Mouse (Mus musculus): ENCODE measurements around the gene Banf1.
"Not testable (repeated sequence)": the region's sequence is repeated elsewhere in the genome, so short reads cannot be mapped to it uniquely, and the experiment has no call there.

The Banf1 gene

GRCm38 (mm10) chr19:5367053-5367359, at the start of gene Banf1:
Gene Banf1, minus strand, starts transcription at chr19:5367168.
- no peak for DNase-seq (ENCODE audit: low spot score)

- no peak for DNase-seq (ENCODE audit: low spot score)
These were observed 47.6 kb upstream of the Banf1 start for GRCm38 (mm10) chr19:5414534-5414957.

DNA sequence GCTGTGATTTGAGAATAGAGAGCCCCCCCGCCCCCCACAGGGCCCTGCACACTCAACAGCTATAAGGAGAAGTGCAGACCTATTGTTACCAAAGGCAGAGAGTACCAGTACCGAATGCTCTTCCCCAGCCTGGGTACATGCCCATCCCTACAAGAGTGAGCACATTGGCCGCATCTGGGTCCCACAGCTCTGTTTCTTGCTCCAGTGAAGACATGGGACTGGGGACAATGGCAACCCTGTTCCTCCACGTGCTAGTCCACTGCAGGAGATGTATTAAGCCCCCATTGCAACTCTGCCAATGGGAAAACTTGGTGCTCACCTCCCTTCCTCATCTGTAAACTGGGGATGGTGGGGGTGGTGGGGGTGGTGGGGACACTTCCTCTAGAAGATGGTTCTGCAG, 46.9 kb upstream of the Banf1 start:
- DNase-seq (ENCODE audit: low spot score): no peak

- no peak for DNase-seq (ENCODE audit: low spot score)
These were observed 45.0 kb upstream of the Banf1 start for GRCm38 (mm10) chr19:5411961-5412360.

DNA sequence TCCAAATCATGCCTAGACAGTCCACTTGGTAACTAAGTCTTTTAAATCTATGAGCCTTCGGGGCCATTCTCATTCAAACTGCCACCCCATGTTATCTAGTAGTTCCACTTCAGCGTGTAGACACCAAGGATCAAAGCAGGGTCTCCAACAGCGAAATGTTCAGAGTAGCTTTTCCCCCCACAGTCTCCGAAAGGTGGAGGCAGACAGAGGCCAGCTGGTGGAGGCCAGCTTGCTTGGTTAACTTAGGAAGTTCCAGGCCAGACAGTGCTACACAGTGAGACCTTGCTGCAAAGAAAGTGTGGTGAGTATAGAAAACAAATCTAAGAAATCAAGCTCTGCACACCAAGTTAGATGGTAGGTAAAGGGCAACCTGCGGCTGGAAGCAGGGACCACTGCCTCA, 43.7 kb upstream of the Banf1 start:
- DNase-seq (ENCODE audit: low spot score): no peak

DNA sequence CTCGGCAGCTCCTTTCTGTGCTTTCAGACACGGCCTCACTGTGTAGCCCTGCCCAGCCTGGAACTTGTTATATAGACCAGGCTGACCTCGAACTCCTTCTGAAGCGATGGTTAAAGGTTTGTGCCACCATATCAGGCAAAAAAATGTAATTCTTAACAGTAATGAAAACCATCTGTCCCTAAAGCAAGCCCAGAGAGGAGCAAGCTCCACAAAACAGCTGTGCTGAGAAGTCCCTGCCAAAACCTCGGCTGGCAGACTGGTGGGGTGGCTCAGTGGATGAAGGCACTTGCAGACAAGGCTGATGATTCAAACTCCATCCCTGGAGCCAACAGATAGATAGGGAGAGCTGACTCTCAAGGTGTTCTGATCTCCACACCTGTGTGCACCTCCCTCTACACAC, 42.1 kb upstream of the Banf1 start:
- DNase-seq (ENCODE audit: low spot score): no peak

DNA sequence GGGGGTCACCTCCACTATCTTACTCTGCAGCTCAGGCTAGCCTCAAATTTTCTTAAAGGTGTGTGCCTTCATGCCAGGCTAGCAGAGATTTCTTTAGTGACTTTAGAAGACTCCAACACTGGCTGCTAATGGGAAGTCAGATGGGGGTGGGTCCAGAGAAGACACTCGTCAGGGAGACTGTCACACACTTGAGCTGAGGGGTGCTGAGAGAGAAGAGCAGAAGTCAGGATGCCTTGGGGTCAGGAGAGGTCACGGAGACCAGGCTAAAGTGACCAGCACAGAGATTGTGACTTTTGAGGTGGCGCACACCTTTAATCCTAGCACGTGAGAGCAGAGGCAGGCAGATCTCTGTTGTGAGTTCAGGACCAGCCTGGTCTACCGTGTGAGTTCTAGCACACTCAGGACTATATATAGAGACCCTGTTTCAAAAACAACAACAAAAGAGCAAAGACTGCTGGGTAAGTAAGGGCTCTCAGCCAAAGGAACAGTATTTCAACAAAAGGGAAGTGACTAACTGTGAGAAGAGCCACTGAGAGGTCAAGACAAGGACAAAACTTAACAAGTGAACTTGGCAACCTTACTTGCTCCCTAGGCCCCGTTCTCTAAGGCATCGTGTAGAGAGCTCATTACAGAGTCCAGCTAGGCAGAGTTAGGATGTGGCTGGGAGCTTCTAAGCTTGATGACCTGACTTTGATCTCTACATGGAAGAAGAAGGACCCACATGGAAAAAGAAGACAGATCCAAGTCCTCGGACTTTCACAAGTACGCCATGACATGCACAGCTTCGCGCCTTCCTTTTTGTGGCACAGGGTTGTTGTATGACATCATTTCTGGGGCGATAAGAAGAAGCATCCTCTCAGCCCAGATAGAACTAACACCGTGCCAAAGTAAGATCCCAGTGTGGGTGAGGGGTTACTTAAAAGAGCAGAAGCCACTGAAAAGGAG, 41.4 kb upstream of the Banf1 start:
- DNase-seq (ENCODE audit: low spot score): no peak

GRCm38 (mm10) chr19:5407133-5407532, 40.2 kb upstream of the Banf1 start:
- DNase-seq (ENCODE audit: low spot score): no peak

GRCm38 (mm10) chr19:5406531-5407126, 39.7 kb upstream of the Banf1 start:
- DNase-seq (ENCODE audit: low spot score): not testable (repeated sequence)

DNA sequence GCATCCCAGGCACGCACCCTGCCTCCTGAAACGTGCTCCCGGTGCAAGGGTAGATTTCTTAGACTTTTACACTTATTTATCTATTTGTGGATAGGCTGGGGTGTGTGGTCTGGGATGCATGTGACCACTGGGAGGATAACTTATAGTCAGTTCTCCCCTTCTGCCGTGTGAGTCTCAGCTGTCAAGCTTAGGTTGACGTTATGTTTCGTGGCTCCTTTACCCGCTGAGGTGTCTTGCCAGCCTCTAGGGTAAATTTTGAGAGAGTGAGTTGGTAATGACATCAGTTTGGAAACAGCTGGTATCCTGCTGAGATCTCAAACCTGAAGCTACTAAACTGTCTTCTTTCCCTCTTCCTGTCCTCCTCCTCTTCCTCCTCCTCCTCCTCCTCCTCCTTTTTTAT, 39.0 kb upstream of the Banf1 start:
- DNase-seq (ENCODE audit: low spot score): no peak

DNA sequence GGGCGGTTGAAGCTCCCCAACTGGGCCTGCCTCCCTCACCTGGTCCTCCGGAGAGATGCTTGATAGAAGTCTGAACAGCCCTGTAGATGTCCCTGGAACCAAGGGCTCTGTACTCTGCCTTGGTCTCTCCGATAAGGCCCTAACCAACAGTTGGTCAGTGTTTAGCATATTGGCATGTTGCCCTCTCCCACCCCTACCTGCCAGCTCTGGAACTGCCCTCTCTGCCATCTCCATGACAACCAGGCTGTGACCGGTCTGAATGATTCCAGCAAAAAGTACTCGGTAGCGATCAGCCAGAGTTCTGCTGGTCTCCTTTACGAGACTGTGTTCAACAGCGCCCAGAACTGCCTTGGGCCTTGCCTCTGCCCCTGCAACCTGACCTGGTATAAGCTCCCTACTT, 35.3 kb upstream of the Banf1 start, which contains the start of gene Tsga10ip:
Gene Tsga10ip, minus strand, starts transcription at position 234 of the 400 bp plus-strand sequence.
- DNase-seq (ENCODE audit: low spot score): peak; percentile 39

- not testable (repeated sequence) for DNase-seq (ENCODE audit: low spot score)
These were observed 34.1 kb upstream of the Banf1 start for GRCm38 (mm10) chr19:5401073-5401472.

DNA sequence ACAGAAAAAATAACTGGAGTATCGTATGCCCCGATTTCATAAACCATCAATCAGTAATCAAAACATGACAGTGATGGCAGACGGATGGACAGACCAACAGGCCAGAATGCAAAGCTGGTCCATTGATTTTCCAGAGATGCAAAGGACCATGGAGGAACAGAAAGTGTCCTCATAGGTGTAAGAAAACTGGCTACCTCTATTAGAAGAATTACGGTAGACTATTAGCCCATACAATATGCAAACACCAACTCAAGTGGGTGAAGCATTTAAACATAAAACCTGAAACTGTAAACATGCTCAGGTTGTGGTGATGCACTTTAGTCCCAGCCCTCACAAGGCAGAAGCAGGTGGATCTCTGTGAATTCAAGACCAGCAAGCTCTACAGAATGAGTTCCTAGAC, 28.4 kb upstream of the Banf1 start:
- no peak for DNase-seq (ENCODE audit: low spot score)

DNA sequence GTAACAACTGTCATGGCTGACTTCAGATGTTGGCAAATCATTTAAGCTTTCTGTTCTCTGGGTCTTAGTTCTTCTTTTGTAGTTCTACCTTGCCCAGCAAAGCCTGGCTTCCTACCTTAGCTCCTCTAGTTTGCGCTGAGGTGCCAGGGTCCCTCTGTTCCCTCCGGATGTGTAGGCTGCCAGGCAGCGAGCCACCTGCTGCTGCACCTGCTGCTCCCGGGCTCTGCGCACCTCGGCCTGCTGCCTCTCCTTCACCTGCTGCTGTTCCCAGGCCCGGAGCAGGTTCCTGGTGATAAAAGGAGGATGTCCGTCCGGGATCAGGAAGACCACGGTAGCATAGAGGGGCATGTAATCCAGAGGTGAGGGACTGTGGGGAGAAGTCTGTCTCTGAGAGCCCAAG, 27.2 kb upstream of the Banf1 start:
- no peak for DNase-seq (ENCODE audit: low spot score)

- DNase-seq (ENCODE audit: low spot score): peak; percentile 45
These were observed 25.9 kb upstream of the Banf1 start for GRCm38 (mm10) chr19:5392892-5393291.

GRCm38 (mm10) chr19:5390416-5390815, 23.4 kb upstream of the Banf1 start:
- no peak for DNase-seq (ENCODE audit: low spot score)

DNA sequence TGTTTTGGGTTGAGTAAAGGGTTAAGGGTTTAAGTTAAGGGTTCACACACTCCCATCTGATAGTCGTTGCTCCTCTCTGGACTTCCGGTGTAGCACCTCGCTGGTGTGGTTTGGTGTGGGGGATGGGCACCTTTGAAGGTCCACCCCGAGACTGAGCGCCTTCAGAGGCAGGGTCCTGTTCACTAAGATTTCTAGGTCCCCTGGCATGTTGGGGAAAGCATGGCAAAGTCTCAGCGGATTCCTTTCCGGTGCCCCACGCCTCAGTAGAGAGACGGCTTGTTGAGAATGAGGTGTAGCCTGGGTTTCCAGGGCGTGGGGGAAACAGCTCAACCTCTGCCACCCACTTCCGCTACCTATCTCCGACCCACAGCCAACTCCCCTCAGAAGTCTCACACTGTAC, 22.7 kb upstream of the Banf1 start:
- DNase-seq (ENCODE audit: low spot score): no peak

- DNase-seq (ENCODE audit: low spot score): peak; percentile 92
These were observed 21.7 kb upstream of the Banf1 start, which contains the start of gene Sart1 for GRCm38 (mm10) chr19:5388588-5389242. Gene Sart1, minus strand, starts transcription at chr19:5388703.

- peak; percentile 54 for DNase-seq (ENCODE audit: low spot score)
These were observed 21.1 kb upstream of the Banf1 start for GRCm38 (mm10) chr19:5388011-5388441.

DNA sequence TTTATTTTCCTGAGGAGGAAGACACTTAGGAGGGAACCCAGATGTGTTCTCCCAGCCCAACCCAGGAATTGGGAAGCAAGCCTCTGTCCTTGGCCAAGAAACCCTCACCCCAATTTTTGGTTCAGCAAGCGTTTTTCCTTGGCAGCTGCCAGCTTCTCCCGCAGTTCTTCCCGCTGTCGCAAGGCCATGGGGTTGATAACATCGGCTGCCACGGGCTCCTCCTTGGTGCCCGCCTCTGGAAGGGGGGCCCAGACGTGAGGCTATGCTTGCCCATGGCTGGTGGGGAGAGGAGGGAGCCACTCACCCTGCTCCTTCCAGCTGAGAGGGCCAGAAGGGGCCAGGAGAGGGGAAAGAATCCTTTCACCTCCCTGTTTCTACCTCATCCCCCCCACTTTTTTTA, 17.7 kb upstream of the Banf1 start:
- DNase-seq (ENCODE audit: low spot score): no peak

DNA sequence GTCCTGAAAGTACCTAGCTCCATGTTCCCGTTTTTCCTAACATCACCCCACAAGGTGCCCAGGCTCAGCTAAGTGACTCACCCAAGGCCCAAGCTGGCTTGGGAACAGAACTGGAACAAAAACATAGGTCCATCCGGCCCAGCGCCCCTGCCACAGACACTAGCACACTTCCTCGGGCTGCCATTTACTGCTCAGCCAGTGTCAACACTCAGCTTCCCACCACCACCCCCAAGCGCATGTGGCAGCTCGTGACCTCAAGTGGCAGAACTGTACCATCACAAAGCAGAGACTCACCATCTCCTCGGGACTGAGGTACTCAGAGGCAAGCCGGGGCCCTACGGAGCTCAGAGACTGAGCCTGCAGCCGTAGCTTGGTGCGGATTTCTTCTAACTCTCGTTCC, 16.4 kb upstream of the Banf1 start:
- DNase-seq (ENCODE audit: low spot score): no peak

GRCm38 (mm10) chr19:5377446-5377845, 10.5 kb upstream of the Banf1 start:
- no peak for DNase-seq (ENCODE audit: low spot score)

DNA sequence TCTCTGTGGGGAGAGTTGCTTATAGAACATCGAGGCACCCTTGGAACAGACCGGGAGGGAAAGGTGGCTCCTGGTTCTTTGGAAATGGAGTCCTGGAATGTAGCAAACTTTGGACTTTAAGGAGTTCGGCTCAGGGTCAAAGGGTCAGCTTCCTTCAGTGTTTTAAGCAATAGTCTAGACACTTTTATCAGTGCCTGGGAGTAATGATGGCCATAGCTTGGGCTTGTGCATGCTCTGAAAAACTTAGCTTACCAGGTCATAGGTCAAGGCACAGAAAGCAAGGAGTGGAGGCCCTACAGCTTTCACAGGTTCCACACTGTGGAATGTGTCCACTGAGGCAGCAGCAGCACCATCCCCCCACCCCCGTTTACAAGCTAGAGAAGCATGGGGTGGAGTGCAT, 7.8 kb upstream of the Banf1 start:
- no peak for DNase-seq (ENCODE audit: low spot score)
